Mouse (Mus musculus) bone marrow, adult 2 months (tissue): ENCODE data around the gene B3gnt8. TPM values are rescaled to one million over a fixed set of nuclear protein-coding genes. Genes with fewer than 3 reads are reported as not detected.

ENCODE experiments used
- H3K27ac ChIP-seq: fragments of 200-500 bp; 2 replicates; pipeline ENCODE4 v1.5.1; 2012; ENCODE audit warnings: low read depth, mild to moderate bottlenecking, control low read depth, inconsistent platforms, low read length; ENCODE audit not compliant: control insufficient read depth, poor library complexity, insufficient read depth
- H3K4me1 ChIP-seq: fragments of 200-500 bp; 2 replicates; pipeline ENCODE4 v1.6.1; 2011; ENCODE audit warnings: low read length; ENCODE audit not compliant: control insufficient read depth, insufficient read depth
- H3K4me3 ChIP-seq: fragments of 200-500 bp; replicated peaks from 2 replicates; pipeline ENCODE3; 2011; ENCODE audit warnings: mild to moderate bottlenecking, low read depth, low read length, control low read depth; ENCODE audit not compliant: control insufficient read depth
- CTCF ChIP-seq: fragments of 200-500 bp; IDR thresholded peaks from 2 replicates; pipeline ENCODE4 v1.5.1; 2011; ENCODE audit warnings: low read length, control low read depth; ENCODE audit not compliant: control insufficient read depth, insufficient read depth
- POLR2A ChIP-seq: fragments of 200-500 bp; IDR thresholded peaks from 2 replicates; pipeline ENCODE4 v1.6.1; 2011; ENCODE audit warnings: low read depth, mild to moderate bottlenecking, control low read depth, low read length, borderline replicate concordance; ENCODE audit not compliant: control insufficient read depth
- WGBS: fragments of 180-500 bp; shearing (Covaris S2); methylation state at CpG from one replicate; pipeline ENCODE4 v1.1.7; 2018; 5-methylcytosine and 5-hydroxymethylcytosine counted together
- polyA plus RNA-seq: library from polyadenylated mRNA; stranded (reverse); fragments of >200 nt; gene quantifications from 2 replicates; pipeline ENCODE4 v1.2.4, GENCODE M21; 2011; ENCODE audit warnings: low replicate concordance; ENCODE audit not compliant: missing spikeins, insufficient read depth, insufficient read length

B3gnt8 gene
- polyA plus RNA-seq, 1 experiment: 26.9 TPM

DNA sequence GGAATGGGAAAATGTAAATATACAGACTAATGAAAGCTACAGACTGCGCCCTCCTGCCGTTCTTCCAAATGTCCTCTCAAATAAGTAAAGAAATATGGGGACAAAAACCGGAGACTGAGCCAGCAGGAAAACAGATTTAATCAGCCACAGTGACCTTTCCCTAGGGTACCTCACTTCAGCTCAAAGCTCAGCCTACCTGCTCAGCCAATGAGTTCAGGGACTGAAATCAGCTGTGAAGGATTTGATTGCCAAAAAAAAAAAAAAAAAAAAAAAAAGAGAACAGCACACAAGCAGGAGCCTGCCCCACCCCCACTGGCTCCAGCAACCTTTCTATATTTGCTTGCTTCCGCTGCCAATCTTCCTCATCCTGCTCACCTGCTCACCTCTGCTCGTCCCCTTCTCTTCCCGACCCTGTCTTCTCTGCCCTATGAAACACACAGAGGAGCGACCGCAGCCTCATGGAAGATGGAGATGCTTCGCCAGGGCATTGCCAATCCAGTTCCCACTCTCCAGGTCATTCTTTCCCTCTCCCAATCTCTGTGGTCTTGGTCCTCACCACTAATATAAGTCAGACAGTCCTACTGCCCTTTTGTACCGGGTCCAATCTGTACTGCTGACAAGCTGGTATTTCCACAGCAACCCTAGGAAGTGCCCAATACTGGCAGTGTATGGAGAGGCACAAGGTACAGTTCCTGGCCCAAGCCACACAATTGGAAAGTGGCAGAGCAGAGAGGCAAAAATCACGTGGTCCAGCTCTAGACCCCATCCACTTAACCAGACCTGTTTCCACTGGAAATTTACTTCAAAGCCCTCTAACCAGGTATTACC lies 29.4 kb downstream of the B3gnt8 start:
- TF ChIP-seq POLR2A: no peak
- Histone ChIP-seq H3K4me3 (no peak overlapping the region), H3K27ac (no peak overlapping the region), H3K4me1 (peaks cover 3% of the 10 kb centered on the region; the same call in 1 of the 2 replicates)
- WGBS: 72% methylated on average over 11 of the region's 11 CpGs

DNA sequence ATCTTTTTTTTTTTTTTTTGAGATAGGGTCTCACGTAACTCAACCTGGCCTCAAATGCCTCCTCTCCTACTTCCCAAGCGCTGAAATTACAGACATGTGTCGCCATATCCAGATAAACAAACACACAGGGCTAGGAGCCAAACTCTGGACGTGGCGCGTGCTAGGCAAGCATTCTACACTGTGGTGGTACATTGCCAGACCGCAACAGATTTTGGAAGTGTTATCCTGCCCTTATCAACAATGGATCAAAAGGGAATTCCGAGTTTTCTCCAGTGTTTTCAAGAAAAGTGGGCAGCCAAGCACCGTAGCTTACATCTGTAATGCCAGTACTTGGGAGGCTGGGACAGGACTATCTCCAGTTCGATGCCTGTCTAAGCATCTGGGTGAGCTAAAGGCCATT lies 31.3 kb downstream of the B3gnt8 start:
- Histone ChIP-seq H3K27ac (no peak overlapping the region), H3K4me3 (no peak overlapping the region), H3K4me1 (peaks cover 1% of the 10 kb centered on the region; the same call in 1 of the 2 replicates)
- no peak for TF ChIP-seq POLR2A
- TF ChIP-seq CTCF: no peak
- WGBS: 24% methylated on average over 10 of the region's 10 CpGs

DNA sequence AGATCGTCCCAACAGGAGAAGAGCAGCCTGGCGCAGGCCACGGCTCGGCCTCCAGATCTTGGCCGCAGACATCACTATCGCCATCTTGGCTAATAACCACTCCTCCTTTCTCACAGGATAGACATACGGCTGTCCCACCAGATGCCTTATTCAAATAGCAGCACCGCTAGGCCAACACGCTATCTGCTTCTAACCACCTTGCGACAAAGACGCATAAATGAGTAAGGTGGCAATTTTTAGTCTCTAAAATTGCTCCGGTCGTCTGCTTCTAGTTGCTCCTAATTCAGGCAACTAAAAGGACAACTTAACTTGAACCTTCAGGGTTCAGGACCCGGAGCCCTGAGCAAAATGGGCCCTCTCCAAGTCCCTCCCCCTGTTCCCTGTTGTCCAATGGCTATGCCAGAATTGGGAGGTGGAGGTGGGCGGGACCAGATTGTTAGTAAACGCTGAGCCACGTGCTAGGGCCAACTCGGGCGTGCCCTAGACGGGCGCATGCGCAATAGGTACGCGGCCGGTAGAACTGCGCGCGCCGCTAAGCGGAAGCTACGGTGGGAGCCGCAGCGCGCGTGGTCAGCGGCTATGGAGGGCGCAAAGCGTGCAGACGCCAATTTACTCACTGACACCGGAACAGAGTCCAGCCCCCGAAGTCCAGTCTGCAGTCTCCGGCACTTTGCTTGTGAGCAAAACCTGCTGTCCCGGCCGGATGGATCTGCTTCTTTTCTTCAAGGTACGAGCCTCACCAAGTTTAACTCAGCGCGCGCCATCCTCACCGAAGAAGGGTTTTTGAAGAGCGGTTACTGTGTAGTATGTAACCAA lies 32.4 kb downstream of the B3gnt8 start, which contains the start of the genes Bckdha and Exosc5:
Gene Bckdha, minus strand, starts transcription at position 325 of the 816 bp plus-strand sequence.
Gene Exosc5, plus strand, starts transcription at position 508 of the 816 bp plus-strand sequence.
- H3K4me1 ChIP-seq: peaks cover 1% of the 10 kb centered on the region; the same call in 1 of the 2 replicates
- under 1% methylated on average over 50 of the region's 50 CpGs for WGBS
- H3K27ac ChIP-seq: peak within 1 kb of the TSS; percentile 50
- TF ChIP-seq POLR2A (peak; percentile 73; the same call in 1 of the 2 replicates), CTCF (no peak)
- peak within 1 kb of the TSS; percentile 78 for H3K4me3 ChIP-seq

DNA sequence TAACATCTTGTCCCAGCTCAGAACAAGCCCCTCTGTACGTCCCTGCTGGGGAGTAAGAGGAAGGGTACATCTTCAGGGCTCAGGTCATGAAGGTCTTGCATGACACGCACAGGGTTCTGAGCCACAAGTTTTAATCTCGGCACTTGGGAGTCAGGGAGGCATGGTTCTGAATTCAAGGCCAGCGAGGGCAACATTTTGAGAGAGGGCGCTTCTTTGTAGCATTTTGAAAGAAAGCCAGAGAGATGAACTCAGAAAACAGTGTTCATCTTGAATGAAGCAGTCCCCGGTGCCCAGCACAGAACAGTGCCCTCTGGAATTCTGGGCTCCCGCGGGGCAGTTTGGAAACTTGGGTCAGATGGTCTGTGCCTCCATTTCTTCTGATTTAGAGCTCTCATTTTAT lies 39.9 kb downstream of the B3gnt8 start:
- Histone ChIP-seq H3K4me3 (no peak overlapping the region), H3K4me1 (no peaks in the 10 kb centered on the region), H3K27ac (no peak overlapping the region)
- 91% methylated on average over 8 of the region's 8 CpGs for WGBS
- TF ChIP-seq CTCF (no peak), POLR2A (no peak)

DNA sequence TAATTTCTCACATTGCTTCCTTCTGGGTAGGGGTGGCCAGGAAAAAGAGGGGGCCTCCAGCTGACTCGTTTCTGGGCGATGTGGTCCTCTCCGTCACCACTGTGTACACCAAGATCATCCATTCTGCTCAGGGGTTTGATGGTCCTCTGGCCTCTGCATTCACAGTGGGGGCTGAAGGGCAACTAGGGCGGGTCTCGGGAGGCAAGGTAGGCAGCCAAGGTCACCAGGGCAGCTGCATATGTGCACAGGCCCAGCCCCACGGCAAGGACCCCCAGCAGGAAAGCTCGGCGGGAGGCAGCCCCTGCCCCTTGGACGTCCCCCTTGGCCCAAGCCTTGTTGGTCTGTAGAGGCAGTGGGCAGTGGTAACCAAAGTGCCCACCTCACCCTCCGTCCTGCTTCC lies 42.7 kb downstream of the B3gnt8 start:
- TF ChIP-seq CTCF (no peak), POLR2A (no peak)
- Histone ChIP-seq H3K27ac (no peak overlapping the region), H3K4me1 (no peaks in the 10 kb centered on the region; the same call in 1 of the 2 replicates), H3K4me3 (no peak overlapping the region)
- WGBS: 83% methylated on average over 10 of the region's 10 CpGs

DNA sequence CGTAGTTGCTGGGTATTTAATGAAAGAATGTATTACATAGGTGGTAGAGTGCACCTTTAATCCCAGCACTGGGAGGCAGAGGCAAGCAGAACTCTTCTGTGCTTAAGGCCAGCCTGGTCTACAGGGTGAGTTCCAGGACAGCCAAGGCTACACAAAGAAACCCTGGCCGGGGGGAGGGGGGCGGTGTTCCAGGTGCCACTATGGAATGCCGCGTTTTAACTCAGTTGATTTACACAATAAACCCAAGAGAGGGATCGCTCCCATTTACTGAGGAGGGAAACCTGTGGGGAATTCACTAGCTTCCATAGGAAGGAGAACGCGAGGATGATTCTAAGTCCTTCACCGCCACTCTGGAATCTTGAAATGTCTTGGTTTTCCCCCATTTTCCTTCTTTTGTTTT lies 43.2 kb downstream of the B3gnt8 start:
- WGBS: 80% methylated on average over 9 of the region's 9 CpGs
- no peak for TF ChIP-seq POLR2A
- no peak for TF ChIP-seq CTCF
- Histone ChIP-seq H3K4me3 (no peak overlapping the region), H3K4me1 (peaks cover 2% of the 10 kb centered on the region), H3K27ac (no peak overlapping the region)

DNA sequence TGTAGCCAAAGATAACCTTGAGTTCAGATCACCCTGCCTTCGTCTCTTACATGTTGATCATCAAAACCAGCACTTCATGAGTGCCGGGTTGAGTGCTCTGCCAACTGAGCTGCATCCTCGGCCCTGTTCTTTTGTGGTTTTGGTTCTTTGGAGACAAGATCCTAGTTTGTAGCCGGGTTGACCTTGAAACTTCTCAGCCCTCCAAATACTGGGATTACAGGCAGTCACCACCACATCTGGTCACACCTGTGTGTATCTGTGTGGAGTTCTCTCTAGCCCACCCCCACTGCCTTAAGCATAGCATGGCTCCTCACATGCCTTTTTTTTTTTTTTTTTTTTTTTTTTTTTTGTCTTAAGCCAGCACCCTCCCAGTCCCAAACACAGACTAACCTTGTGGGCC lies 43.6 kb downstream of the B3gnt8 start:
- TF ChIP-seq POLR2A (no peak), CTCF (no peak)
- 78% methylated on average over 4 of the region's 4 CpGs for WGBS
- Histone ChIP-seq H3K4me1 (peaks cover 2% of the 10 kb centered on the region), H3K4me3 (no peak overlapping the region), H3K27ac (no peak overlapping the region)

DNA sequence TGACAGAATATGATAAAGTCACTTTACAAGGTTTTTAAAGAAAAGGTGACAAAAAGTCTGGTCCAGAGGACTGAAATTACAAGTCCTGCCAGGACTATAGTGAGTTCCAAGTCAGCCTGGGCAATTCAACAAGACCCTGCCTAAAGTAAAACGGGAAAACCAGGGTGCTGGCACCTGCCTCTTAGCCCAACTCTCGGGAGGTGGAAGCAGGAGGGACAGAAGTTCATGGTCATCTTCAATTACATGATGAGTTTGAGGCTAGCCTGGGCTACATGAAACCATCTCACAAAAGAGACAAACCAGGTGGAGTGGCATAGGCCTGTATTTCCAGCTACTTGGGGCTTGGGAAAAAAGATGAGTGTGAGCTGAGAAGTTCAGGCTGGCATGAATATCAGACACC lies 45.2 kb downstream of the B3gnt8 start:
- Histone ChIP-seq H3K4me3 (no peak overlapping the region), H3K27ac (no peak overlapping the region), H3K4me1 (peaks cover 2% of the 10 kb centered on the region)
- 75% methylated on average over 2 of the region's 2 CpGs for WGBS
- TF ChIP-seq POLR2A (no peak), CTCF (no peak)
